Mouse (Mus musculus) central nervous system, embryonic 14 days (tissue): ENCODE data around the gene Tmprss11b. TPM values are rescaled to one million over a fixed set of nuclear protein-coding genes. Genes with fewer than 3 reads are reported as not detected.

Experiments
- polyA plus RNA-seq: library from polyadenylated mRNA; depleted of rRNA; stranded (reverse); fragments of >200 nt; gene quantifications from 2 replicates; pipeline ENCODE4 v1.2.3, GENCODE M21; 2012; rRNA removed

The Tmprss11b gene
- polyA plus RNA-seq, result 0.08 TPM in 1 of 2 replicates, not detected in the other

DNA sequence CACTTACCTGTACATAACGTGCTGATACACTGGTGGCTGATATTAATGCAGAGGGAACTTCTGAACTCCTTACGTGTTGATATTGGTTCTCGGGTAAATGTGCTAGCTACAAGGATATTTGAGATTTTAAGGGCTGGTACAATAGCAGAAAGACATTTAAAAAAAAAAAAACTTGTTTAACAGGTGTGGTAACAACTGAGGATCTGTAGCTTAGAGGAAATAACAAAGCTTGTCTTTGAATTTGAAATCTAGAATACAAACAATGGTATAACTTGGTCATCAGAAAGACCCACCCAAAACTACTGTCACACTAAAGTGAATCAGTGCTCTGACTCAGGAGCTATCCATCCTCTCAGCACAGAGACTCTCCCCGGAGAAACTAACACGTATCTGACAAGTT, at the start of gene Tmprss11b:
Gene Tmprss11b (minus strand): TSS at position 101 of the 400 bp plus-strand sequence.

DNA sequence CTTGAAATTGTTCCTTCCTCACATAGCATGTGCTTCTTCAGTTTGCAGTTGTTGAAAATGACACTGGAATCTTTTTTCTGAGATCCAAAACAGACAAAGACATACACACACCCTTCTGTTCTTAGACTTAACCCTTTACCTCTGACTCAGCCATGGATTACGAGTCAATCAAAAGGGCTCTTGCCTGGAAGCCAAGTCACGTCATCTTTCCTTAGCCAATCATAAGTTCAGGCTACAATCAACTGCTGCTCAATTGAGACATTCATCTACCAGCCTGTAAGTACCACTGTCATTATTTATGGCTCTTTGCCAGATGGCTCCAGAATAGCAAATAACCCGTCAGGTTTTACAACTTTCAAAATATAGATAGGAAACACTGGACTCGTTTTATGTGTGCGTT, 43.8 kb downstream of the Tmprss11b start, which contains the start of gene Tmprss11f:
Gene Tmprss11f (minus strand): TSS at position 101 of the 400 bp plus-strand sequence.

Other genes with a start within 250 kb of the Tmprss11b start
- gene Tmprss11a, start 207.4 kb downstream of the Tmprss11b start, polyA plus RNA-seq, result 0.02 and 0.08 TPM in 2 replicates
- gene Tmprss11g, start 157.8 kb downstream of the Tmprss11b start, polyA plus RNA-seq, result not detected in 2 replicates
- not detected in 2 replicates for gene Tmprss11f, start 43.9 kb downstream of the Tmprss11b start, polyA plus RNA-seq
- not detected in 2 replicates for gene Tmprss11e, start 69.5 kb upstream of the Tmprss11b start, polyA plus RNA-seq
- 79.0 and 83.5 TPM in 2 replicates for gene Ythdc1, start 127.9 kb upstream of the Tmprss11b start, polyA plus RNA-seq
- not detected in 2 replicates for gene Ugt2b34, start 230.6 kb upstream of the Tmprss11b start, polyA plus RNA-seq